Mouse (Mus musculus) T-helper 17 cell (primary cell): ENCODE measurements at regions not wholly inside any gene's neighbourhood (a gene's known extent, or its start where the extent isn't known, plus 50 kb on each side); places are given as distances from the start of the nearest gene placed in this dataset.

Source experiments
- in situ Hi-C, 2 experiments: fragments of 300-600 bp; cut with MboI, MseI; formaldehyde crosslinking; loops; 1 replicate in 1 of 2; 2 replicates in 1 of 2; pipeline ENCODE4 v1.15.1; 2025; ENCODE audit warnings: high pct_unique_total_duplicates in 2 of 2

GRCm38 (mm10) chr12:48223298-48223697 is 1159.2 kb upstream of the Foxg1 start:
- in situ Hi-C loops, result no loop called here

GRCm38 (mm10) chr12:48221976-48222800 is 1160.3 kb upstream of the Foxg1 start:
- in situ Hi-C loops, result no loop called here

DNA sequence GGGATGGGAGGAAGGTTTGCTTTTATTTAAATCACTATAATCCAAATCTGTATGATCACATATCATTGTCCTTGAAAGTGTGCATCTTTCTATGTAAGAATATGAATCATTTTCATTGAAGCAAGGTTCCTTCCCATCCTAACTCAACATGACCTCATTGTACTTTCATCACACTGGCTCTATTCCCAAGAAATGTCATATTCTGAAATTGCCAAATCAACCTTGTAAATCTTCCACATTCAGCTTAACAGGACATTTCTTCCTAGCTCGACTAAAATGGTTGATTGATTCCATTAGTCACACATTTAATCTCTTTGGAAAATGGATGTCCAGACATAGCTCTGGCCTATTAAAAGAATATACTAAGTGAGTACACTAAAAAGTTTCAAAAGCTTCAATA is 1200.6 kb upstream of the Foxg1 start:
- in situ Hi-C loops, result no loop called here

- in situ Hi-C loops, result no loop called here
Observed at GRCm38 (mm10) chr12:48173926-48174601, 1208.4 kb upstream of the Foxg1 start.

DNA sequence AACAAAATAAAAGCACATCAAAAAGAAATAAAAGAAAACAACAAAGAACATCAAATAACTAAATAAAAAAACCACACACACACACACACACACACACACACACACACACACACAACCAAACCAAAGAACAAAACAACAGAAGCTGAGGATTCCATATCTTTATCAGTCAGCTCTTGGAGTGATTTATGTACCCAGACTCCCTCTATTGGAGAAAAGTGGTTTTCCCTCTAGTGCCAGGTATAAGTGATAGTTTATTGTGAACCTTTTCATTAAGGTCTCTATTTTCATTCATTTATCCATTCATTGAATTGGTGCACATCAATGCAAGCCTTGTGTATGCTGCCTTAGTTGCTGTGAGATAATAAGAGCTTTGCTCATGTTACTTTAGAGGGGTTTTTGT is 1236.3 kb upstream of the Foxg1 start:
- in situ Hi-C loops, result loop anchor here in 1 of 2 experiments (25.0 kb wide), 1 partner anchor 1716 kb away; no protein-coding TSS in a partner anchor

GRCm38 (mm10) chr12:48122996-48123395 is 1259.5 kb upstream of the Foxg1 start:
- in situ Hi-C loops, result no loop called here

- in situ Hi-C loops, result no loop called here
Observed at GRCm38 (mm10) chr12:48099727-48100126, 1281.0 kb upstream of the Nova1 start.

DNA sequence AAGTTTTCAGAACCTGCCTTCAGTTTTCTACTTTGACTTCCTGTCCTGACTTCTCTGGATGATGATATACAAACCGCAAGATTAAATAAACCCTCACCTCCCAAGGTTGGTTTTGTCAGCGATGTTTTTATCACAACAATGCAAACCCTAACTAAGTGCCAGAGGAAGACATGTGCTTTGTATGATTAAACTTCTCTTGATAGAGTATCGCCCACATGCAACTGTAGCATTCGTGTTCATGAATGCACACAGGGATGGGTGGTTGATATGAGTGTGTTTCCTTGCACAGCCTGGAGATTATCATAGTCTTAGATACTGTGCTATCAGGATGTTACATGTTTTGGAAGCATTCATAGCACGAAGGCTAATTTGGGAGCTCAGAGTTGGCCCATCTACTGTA is 1268.3 kb upstream of the Nova1 start:
- in situ Hi-C loops, result no loop called here

DNA sequence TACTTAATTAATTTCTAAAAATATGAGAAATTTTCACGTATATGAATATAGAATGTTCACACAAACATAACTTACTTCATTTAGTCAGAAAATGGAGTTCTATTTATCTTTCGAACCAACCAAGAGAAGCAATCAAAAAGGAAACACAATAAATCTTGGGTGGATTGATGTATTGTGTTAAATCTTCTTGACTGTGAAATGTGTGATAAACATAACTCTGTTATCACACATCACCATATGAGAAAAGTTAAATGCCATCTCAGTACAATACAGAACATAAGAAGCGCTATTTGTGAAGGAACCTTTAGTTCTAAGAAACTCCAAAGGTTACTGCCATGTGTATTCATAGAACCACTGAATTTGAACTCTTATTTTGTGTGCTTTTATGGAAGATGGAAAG is 1264.6 kb upstream of the Nova1 start:
- in situ Hi-C loops, result no loop called here

DNA sequence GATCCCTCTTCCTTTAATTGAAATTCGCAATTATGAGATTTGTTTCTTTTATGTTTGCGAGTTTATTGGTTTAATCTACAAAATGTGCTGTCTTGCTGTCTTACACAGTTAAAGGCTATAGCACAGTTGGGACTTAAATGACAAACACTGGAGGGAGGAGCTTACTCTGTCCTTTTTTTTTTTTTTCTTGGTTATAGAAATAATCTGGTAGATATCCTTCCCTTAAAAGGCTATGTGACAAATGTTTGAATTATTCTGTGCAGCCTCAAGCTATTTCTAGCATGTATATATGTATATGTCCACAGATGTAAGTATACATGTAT is 1243.9 kb upstream of the Nova1 start:
- in situ Hi-C loops, result no loop called here

- in situ Hi-C loops, result no loop called here
Observed at GRCm38 (mm10) chr12:48061898-48062619, 1243.3 kb upstream of the Nova1 start.

GRCm38 (mm10) chr12:48020416-48020815 is 1201.7 kb upstream of the Nova1 start:
- in situ Hi-C loops, result no loop called here

- in situ Hi-C loops, result no loop called here
Observed at GRCm38 (mm10) chr12:47975868-47976267, 1157.1 kb upstream of the Nova1 start.

DNA sequence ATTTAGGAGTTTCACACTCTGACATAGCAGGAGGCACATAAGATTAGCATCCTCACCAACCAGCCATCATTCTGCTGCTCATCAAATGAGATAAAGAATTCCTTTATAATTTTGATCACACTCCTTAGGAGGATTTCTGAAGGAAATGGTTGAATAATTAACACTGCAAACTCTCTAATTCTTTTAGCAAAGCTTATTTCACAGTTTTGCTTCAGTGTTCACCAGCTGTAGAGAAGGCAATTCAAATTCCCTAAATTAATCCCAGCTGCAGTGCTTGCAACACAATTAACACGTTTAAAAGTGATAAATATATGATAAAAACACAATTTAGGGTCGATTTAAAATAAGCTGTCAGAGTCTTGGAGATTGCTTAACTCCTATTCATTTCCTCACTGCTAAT is 1150.9 kb upstream of the Nova1 start:
- in situ Hi-C loops, result no loop called here

DNA sequence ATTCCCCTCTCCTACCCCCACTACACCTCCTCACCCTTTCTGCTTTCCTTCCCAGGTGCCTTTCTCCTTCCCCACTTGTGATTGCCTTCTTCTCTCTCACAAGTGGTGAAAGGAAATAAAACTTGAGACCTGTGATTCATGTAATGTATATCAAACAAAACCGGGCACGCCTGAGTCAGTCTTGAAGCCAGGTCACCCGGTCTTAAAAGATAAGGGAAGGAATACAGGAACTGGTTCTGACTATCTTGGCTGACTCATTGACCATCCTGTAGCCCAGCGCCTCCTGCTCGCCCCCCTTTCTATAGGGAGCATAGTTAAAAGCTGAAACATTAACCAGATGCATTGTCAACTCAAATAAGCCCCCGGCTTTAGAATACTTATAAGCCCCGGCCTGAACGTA is 1135.6 kb upstream of the Nova1 start:
- in situ Hi-C loops, result no loop called here

DNA sequence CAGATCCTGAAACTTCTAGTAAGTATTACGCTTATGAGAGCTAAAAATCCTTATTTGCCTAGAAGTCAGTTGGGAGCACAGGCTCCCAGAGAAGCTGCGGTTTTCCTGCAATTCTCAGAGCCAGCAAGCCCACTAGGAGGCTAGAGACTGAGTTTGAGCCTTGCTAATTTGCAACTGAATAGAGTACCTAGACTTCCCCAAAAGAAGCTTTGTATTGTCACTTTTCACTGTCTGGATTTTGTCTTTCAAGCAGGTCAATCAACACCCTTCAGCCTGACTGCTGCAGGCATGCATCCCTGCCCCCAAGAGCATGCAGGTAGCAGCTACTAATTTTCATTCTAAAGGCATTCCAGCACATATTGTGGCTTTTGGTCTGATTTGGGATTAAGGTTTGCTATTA is 1120.8 kb upstream of the Nova1 start:
- in situ Hi-C loops, result loop anchor here in 1 of 2 experiments (10.0 kb wide), 1 partner anchor 505 kb away; no protein-coding TSS in a partner anchor

DNA sequence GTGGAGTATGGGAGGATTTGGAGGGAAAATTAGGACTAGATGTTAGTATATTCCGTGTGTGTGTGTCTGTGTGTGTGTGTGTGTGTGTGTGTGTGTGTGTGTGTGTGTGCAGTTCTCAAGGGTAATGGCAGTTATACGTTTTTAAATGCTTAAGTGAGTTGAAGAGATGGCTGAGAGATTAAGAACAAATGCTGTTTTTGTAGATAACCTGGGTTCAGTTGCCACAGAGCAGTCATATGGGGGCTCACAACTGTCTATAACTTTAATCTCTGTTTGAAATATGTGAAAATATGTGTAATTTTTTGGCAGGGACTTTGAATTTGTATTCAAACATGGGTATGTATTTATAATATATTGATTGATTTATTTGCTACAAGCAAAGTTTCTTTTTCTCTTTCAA is 1108.3 kb upstream of the Nova1 start:
- in situ Hi-C loops, result no loop called here
